Mouse (Mus musculus) spleen, postnatal 36 days (tissue): ENCODE measurements around the gene Pcbd2.

Experiments used
- DNase-seq, 2 experiments: peaks; one replicate each; pipeline ENCODE4 v3.0.0; 2022; ENCODE audit warnings: low spot score in 2 of 2, mixed read lengths in 1 of 2

Gene Pcbd2

GRCm38 (mm10) chr13:55826008-55826671 lies 99.0 kb downstream of the Pcbd2 start:
- DNase-seq, result no peak
